9 mouse cellular contexts compared by ENCODE assay signal in genomic region chr3:28554934-28555333, GRCm38 (mm10).
A peak's percentile ranks its signal among the peaks of the same experiment; 100 is the strongest.
DNase-seq lines count a peak whose midpoint lies in the region; ATAC-seq lines count a peak whose summit lies in the region.
"Had no signal": no experiment of that assay in that cellular context is flagged by ENCODE, and none has a peak within 500 bp of the region (broad histone marks: within the 10 kb centered on the region; RNA-seq: fewer than 3 reads in every experiment).

No protein-coding gene starts in this region.

- H3K4me3 ChIP-seq in forebrain, embryonic 13.5 days = no peak overlapping the region
- no peak overlapping the region for H3K4me3 ChIP-seq in forebrain, embryonic 12.5 days (replicated peaks)
- H3K4me3 ChIP-seq in neural tube, embryonic 13.5 days = no peak overlapping the region
- H3K4me3 ChIP-seq in limb, embryonic 10.5 days = no peak overlapping the region

- H3K4me1 ChIP-seq in forebrain, embryonic 13.5 days = peaks cover 64% of the 10 kb centered on the region
- H3K4me1 ChIP-seq in forebrain, embryonic 12.5 days = peaks cover 30% of the 10 kb centered on the region
- H3K4me1 ChIP-seq in neural tube, embryonic 13.5 days (replicated peaks) = peaks cover 35% of the 10 kb centered on the region
- peaks cover 27% of the 10 kb centered on the region for H3K4me1 ChIP-seq in limb, embryonic 10.5 days

- peak overlapping the region; percentile 10; the same call in 1 of the 2 replicates for H3K27ac ChIP-seq in forebrain, embryonic 13.5 days
- no peak overlapping the region for H3K27ac ChIP-seq in forebrain, embryonic 12.5 days
- H3K27ac ChIP-seq in neural tube, embryonic 13.5 days (replicated peaks) = peak overlapping the region; percentile 49
- H3K27ac ChIP-seq in limb, embryonic 10.5 days = no peak overlapping the region
- H3K27ac ChIP-seq: macrophage had no signal

- WGBS in forebrain, embryonic 13.5 days = 68% methylated on average over 9 of the region's 9 CpGs
- WGBS in forebrain, embryonic 12.5 days = 78% methylated on average over 9 of the region's 9 CpGs
- 63% methylated on average over 9 of the region's 9 CpGs for WGBS in neural tube, embryonic 13.5 days
- WGBS in limb, embryonic 10.5 days = 88% methylated on average over 9 of the region's 9 CpGs

- no peaks in the 10 kb centered on the region for H3K27me3 ChIP-seq in forebrain, embryonic 13.5 days
- H3K27me3 ChIP-seq in forebrain, embryonic 12.5 days = no peaks in the 10 kb centered on the region; the same call in 1 of the 2 replicates
- H3K27me3 ChIP-seq in neural tube, embryonic 13.5 days = no peaks in the 10 kb centered on the region
- H3K27me3 ChIP-seq in limb, embryonic 10.5 days (ENCODE audit: low read depth, poor library complexity, severe bottlenecking) = peaks cover 21% of the 10 kb centered on the region; the same call in 1 of the 2 replicates

- no peaks in the 10 kb centered on the region for H3K9me3 ChIP-seq in forebrain, embryonic 13.5 days (replicated peaks)
- no peaks in the 10 kb centered on the region for H3K9me3 ChIP-seq in forebrain, embryonic 12.5 days
- no peaks in the 10 kb centered on the region for H3K9me3 ChIP-seq in neural tube, embryonic 13.5 days
- H3K9me3 ChIP-seq in limb, embryonic 10.5 days (replicated peaks) = no peaks in the 10 kb centered on the region

- no peak for ATAC-seq in forebrain, embryonic 13.5 days
- no peak for ATAC-seq in forebrain, embryonic 12.5 days (ENCODE audit: low FRiP score)
- no peak for ATAC-seq in neural tube, embryonic 13.5 days (ENCODE audit: low read depth)
- no peak for ATAC-seq in inflammation-experienced regulatory T-cells, adult 6 months

- no peaks in the 10 kb centered on the region for H3K36me3 ChIP-seq in forebrain, embryonic 13.5 days (ENCODE audit: poor library complexity, severe bottlenecking)
- no peaks in the 10 kb centered on the region for H3K36me3 ChIP-seq in forebrain, embryonic 12.5 days (replicated peaks)
- peaks cover 28% of the 10 kb centered on the region for H3K36me3 ChIP-seq in neural tube, embryonic 13.5 days
- H3K36me3 ChIP-seq in limb, embryonic 10.5 days = no peaks in the 10 kb centered on the region

- H3K9ac ChIP-seq in forebrain, embryonic 13.5 days = no peak overlapping the region
- no peak overlapping the region for H3K9ac ChIP-seq in forebrain, embryonic 12.5 days
- H3K9ac ChIP-seq in neural tube, embryonic 13.5 days = no peak overlapping the region

- H3K4me2 ChIP-seq in forebrain, embryonic 13.5 days = no peak overlapping the region
- H3K4me2 ChIP-seq in forebrain, embryonic 12.5 days = no peak overlapping the region
- no peak overlapping the region for H3K4me2 ChIP-seq in neural tube, embryonic 13.5 days

- no peak for DNase-seq in neural tube, embryonic 10.5 days (ENCODE audit: extremely low spot score, low spot score)
- peak; percentile 18 for DNase-seq in limb, embryonic 10.5 days (ENCODE audit: low spot score)
- DNase-seq in thymus, postnatal 36 days = peak; percentile 31 to 50
- DNase-seq in embryo, embryonic 10.5 days (ENCODE audit: low spot score) = no peak

Comparison
In these comparisons a context has a peak if more than half of its experiments do, and no peak if none do; other contexts are left out.
1. H3K27ac ChIP-seq: peak in forebrain, embryonic 13.5 days (single experiment) and neural tube, embryonic 13.5 days (single experiment); none in forebrain, embryonic 12.5 days (single experiment) and limb, embryonic 10.5 days (single experiment).
2. DNase-seq: peak in limb, embryonic 10.5 days (single experiment) and thymus, postnatal 36 days (2 of 2); none in neural tube, embryonic 10.5 days (single experiment) and embryo, embryonic 10.5 days (single experiment).